Mouse (Mus musculus) T-helper 1 cell (primary cell): ENCODE results near the gene Ccr10.
"Not testable (repeated sequence)": the region's sequence is repeated elsewhere in the genome, so short reads cannot be mapped to it uniquely, and the experiment has no call there.

Experiments
- in situ Hi-C: fragments of 300-600 bp; cut with MboI, MseI; formaldehyde crosslinking; loops from one replicate; pipeline ENCODE4 v1.15.1; 2025; ENCODE audit warnings: high pct_unique_total_duplicates

Gene Ccr10

GRCm38 (mm10) chr11:101171721-101172433, 3.4 kb downstream of the Ccr10 start:
- in situ Hi-C loops: loop anchor here (5.0 kb wide), 1 partner anchor 90 kb away; the partner anchor contains the start of gene Coasy

DNA sequence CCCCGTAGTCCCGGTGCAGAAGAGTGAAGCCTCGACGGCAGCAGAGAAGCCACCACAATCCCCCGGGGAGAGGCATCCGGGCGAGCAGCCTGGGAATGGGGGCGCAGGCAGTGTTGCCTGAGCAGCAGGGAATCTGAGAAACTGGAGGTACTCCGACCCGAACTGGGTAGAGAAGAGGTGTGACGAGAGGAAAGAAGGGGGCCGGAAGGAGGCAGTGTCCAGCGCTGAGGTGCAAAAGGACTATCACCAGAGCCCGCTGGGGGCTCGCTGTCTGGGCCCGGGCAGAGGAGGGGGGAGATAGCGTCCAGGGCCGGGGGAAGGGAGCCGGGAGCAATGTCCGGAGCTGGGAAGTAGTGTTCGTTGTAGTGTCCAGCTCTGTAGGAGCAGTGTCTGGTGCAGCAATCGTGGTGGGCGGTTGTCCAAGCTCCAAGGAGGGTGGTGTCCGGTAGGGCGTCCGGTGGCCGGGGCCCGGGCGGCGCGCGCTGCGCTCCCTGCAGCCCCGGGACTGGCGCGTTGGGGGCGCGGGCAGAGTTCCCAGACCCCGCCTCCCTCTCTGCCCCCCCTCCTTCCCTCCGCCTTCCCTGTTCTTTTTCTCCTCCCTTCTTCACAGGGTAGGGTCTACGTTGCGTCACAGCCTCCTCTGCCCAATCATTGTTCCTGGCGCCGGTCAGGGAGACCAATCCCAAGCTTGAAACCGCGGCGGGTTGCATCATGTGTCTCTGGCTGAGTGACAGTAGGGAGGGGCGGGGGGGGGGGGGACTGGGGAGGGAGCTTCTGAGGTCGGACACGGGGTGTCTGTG, 4.2 kb downstream of the Ccr10 start, which contains the start of gene Plekhh3:
TSS of gene Plekhh3 (minus strand) at position 541 of the 800 bp plus-strand sequence.
- in situ Hi-C loops: loop anchor here (5.0 kb wide), 1 partner anchor 89 kb away; the partner anchor contains the start of gene Coasy

- in situ Hi-C loops: loop anchor here (5.0 kb wide), 1 partner anchor 88 kb away; the partner anchor contains the start of gene Coasy
Measured at GRCm38 (mm10) chr11:101170354-101170810, 4.9 kb downstream of the Ccr10 start, which contains the start of gene Cntnap1. Gene Cntnap1, plus strand, starts transcription at chr11:101170523.

- in situ Hi-C loops: loop anchor here (5.0 kb wide), 1 partner anchor 87 kb away; the partner anchor contains the start of gene Coasy
Measured at GRCm38 (mm10) chr11:101169301-101170107, 5.7 kb downstream of the Ccr10 start.

- in situ Hi-C loops: no loop called here
Measured at GRCm38 (mm10) chr11:101168301-101168980, 6.8 kb downstream of the Ccr10 start.

DNA sequence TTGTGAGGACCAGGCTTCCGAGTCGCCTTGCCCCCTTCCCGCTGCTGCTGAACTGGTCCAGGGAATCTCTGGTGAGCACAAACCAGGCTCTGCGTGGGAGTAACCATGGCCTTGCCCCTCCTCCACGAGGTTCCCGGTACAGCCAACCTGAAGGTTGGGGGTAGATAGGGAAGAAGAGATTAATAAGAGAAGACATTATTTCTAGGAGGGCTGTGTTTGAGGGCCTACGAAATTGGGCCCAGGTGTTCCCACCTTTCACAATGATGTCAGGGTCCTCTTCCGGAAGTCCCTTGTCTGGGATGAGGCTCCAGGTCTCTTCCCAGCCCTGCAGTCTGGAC, 7.3 kb downstream of the Ccr10 start:
- in situ Hi-C loops: no loop called here

- in situ Hi-C loops: no loop called here
Measured at GRCm38 (mm10) chr11:101167211-101167962, 7.9 kb downstream of the Ccr10 start.

GRCm38 (mm10) chr11:101166357-101166756, 8.9 kb downstream of the Ccr10 start:
- in situ Hi-C loops: no loop called here

- in situ Hi-C loops: no loop called here
Measured at GRCm38 (mm10) chr11:101164677-101165580, 10.3 kb downstream of the Ccr10 start.

GRCm38 (mm10) chr11:101164351-101164665, 10.9 kb downstream of the Ccr10 start:
- in situ Hi-C loops: no loop called here

DNA sequence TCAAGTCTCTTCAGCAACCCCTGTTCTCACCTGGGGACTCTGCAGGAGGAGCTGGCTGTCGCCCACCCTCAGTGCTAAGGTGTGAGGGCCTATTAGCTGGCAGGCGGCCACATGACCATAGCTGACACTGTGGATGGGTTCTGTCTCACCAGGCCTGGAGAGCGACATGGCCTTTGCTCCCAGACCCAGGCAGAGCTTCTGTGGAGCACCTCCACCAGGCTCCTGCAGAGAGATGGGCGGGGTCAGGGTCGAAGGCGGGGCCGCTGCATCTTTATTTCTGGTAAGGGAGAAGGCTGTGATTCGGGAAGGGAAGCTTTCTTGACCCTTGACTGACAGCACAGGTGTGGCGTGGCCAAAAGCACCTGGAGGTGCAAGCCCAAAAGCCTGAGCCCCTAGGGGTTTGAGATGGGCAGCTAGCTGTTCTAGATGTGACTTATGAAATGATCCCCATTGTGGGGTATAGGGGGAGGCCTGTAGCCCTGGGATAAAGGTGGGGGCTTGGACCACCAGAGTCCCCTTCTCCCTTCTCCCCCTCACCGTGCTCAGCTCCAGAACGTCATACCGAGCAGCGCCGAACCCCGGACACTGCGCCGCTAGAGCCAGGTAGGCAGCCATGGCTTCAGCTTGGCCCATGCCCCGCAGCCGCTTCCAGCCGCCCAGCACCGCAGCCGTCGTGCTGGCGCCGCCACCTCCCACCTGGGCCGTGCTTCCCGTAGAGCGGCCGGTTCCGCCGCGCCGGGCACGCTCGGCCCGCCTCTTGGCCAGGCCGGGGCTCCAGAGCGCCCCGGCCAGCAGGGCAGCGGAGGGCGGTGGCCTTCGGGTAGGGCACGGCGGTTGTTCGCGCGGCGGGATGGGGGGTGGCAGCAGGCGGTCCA, 11.5 kb downstream of the Ccr10 start:
- in situ Hi-C loops: no loop called here

- in situ Hi-C loops: no loop called here
Measured at GRCm38 (mm10) chr11:101162772-101163171, 12.5 kb downstream of the Ccr10 start.

DNA sequence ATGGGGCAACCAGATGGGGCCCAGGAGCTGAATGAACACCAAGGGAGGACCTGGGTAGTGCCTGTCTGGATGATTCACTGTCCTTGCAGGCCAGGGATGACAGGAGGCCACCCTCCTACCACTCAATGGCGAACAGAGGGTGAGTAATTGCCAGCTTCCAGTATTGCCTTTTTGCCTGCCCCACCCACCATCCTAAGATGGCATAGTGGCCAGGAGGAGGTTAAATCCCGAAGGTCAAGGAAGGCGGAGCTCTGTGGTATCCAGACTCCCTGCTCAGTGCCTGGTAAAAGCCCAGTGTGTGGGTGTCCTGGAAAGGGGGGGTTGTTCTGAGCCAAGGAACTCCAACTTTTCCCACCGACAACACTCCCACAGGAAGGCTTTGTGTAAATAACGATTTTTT, 12.9 kb downstream of the Ccr10 start:
- in situ Hi-C loops: no loop called here

DNA sequence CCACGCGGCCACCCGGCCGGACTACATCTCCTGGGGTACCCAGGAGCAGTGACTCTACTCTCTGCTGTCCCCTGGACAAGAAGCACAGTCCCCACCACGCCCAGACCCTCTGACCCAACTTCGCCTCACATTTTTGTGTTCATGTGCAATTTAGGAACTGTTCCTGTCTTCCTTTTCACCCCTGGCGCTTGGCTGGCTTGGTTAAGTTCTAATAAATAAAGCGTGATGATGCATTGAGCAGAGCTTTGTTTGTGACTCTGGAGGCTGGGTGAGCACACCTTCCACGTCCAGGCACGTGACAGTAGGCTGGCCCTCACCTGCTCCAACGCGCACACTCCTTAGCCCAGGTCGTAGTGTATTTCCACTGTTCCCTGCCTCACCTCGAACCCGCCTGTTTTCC, 13.7 kb downstream of the Ccr10 start:
- in situ Hi-C loops: no loop called here

- in situ Hi-C loops: not testable (repeated sequence)
Measured at GRCm38 (mm10) chr11:101160981-101161505, 14.2 kb downstream of the Ccr10 start.

GRCm38 (mm10) chr11:101160151-101160550, 15.1 kb downstream of the Ccr10 start:
- in situ Hi-C loops: not testable (repeated sequence)

GRCm38 (mm10) chr11:101155728-101156371, 19.4 kb downstream of the Ccr10 start, which contains the start of gene Tubg2:
Gene Tubg2, plus strand, starts transcription at chr11:101155907.
- in situ Hi-C loops: no loop called here

- in situ Hi-C loops: no loop called here
Measured at GRCm38 (mm10) chr11:101155151-101155550, 20.1 kb downstream of the Ccr10 start.
